8 mouse cellular contexts compared by ENCODE assay signal in the genomic region with DNA sequence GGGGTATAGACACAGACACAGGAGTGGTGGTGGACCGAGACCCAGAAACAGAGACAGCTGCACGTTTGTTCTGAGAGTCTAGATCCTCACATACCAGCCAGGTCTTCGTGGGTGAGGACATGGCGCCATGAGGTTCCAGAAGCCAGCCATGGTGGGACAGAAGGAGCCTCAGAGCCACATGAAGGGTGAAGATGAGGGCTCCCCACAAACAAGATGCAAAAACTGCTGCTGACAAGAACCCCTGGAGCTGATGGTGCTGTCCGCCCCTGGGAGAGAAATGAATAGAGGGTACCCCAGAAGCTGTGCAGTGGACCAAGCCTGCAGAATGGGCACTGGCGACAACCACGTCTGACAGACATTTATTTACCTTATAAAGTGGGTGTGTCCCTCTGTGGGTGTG. TPM values are rescaled to one million over a fixed set of nuclear protein-coding genes. Genes with fewer than 3 reads are reported as not detected.
DNase-seq lines count a peak whose midpoint lies in the region; ATAC-seq and TF ChIP-seq lines count a peak whose summit lies in the region.

No protein-coding gene starts in this region.

- H3K4me1 ChIP-seq in kidney, embryonic 15.5 days, result peaks cover 38% of the 10 kb centered on the region
- peaks cover 9% of the 10 kb centered on the region; the same call in 1 of the 2 replicates for H3K4me1 ChIP-seq in kidney, adult 2 months (ENCODE audit: control insufficient read depth, insufficient read depth, low read length)
- peaks cover 36% of the 10 kb centered on the region for H3K4me1 ChIP-seq in embryonic facial prominence, embryonic 15.5 days
- H3K4me1 ChIP-seq in intestine, embryonic 15.5 days (replicated peaks), result peaks cover 28% of the 10 kb centered on the region
- peaks cover 34% of the 10 kb centered on the region for H3K4me1 ChIP-seq in midbrain, embryonic 16.5 days (ENCODE audit: control insufficient read depth, insufficient read depth, low read length)

- no peak for TF ChIP-seq CTCF in kidney, adult 2 months (conservative IDR thresholded peaks at IDR 0.05; ENCODE audit: insufficient read depth, insufficient read length, low read depth, low read length)

- no peak for TF ChIP-seq POLR2A in kidney, adult 2 months (IDR thresholded peaks at IDR 0.05; ENCODE audit: low read depth, low read length)

- DNase-seq in kidney, adult 2 months, result no peak
- no peak for DNase-seq in adrenal gland, adult (ENCODE audit: inconsistent age in 2 of 2, low spot score in 1 of 2)
- no peak for DNase-seq in spleen, postnatal 10 days (ENCODE audit: low spot score in 2 of 2)
- DNase-seq in spleen, adult 12 weeks (ENCODE audit: low spot score), result no peak

- H3K9me3 ChIP-seq in kidney, embryonic 15.5 days (replicated peaks), result no peaks in the 10 kb centered on the region
- no peaks in the 10 kb centered on the region for H3K9me3 ChIP-seq in embryonic facial prominence, embryonic 15.5 days (replicated peaks)
- no peaks in the 10 kb centered on the region for H3K9me3 ChIP-seq in intestine, embryonic 15.5 days
- no peaks in the 10 kb centered on the region for H3K9me3 ChIP-seq in midbrain, embryonic 16.5 days (replicated peaks; ENCODE audit: control insufficient read depth, low read length, poor library complexity, severe bottlenecking)

- peak overlapping the region; percentile 67 for H3K4me3 ChIP-seq in kidney, embryonic 15.5 days (replicated peaks)
- H3K4me3 ChIP-seq in kidney, adult 2 months (ENCODE audit: insufficient read depth, low read depth, low read length), result no peak overlapping the region
- peak overlapping the region; percentile 53 for H3K4me3 ChIP-seq in embryonic facial prominence, embryonic 15.5 days (replicated peaks)
- H3K4me3 ChIP-seq in intestine, embryonic 15.5 days (replicated peaks), result peak overlapping the region; percentile 59
- H3K4me3 ChIP-seq in midbrain, embryonic 16.5 days (ENCODE audit: low read depth, low read length), result peak overlapping the region; percentile 56

- 66% methylated on average over 7 of the region's 7 CpGs for WGBS in kidney, embryonic 15.5 days
- WGBS in kidney, adult 2 months, result 66% methylated on average over 7 of the region's 7 CpGs
- 60% methylated on average over 7 of the region's 7 CpGs for WGBS in embryonic facial prominence, embryonic 15.5 days
- WGBS in intestine, embryonic 15.5 days, result 55% methylated on average over 7 of the region's 7 CpGs
- 68% methylated on average over 7 of the region's 7 CpGs for WGBS in midbrain, embryonic 16.5 days

- H3K9ac ChIP-seq in kidney, embryonic 15.5 days, result peak overlapping the region; percentile 58
- peak overlapping the region; percentile 43; the same call in 1 of the 2 replicates for H3K9ac ChIP-seq in embryonic facial prominence, embryonic 15.5 days
- peak overlapping the region; percentile 62; the same call in 1 of the 2 replicates for H3K9ac ChIP-seq in intestine, embryonic 15.5 days
- peak overlapping the region; percentile 43 for H3K9ac ChIP-seq in midbrain, embryonic 16.5 days (ENCODE audit: low read depth, low read length)

- no peak for ATAC-seq in kidney, embryonic 15.5 days (replicated peaks; ENCODE audit: low FRiP score)
- ATAC-seq in embryonic facial prominence, embryonic 15.5 days (ENCODE audit: insufficient number of reproducible peaks, low FRiP score, low TSS enrichment, low read depth), result no peak
- ATAC-seq in intestine, embryonic 15.5 days, result no peak
- no peak for ATAC-seq in midbrain, embryonic 16.5 days

- no peaks in the 10 kb centered on the region for H3K27me3 ChIP-seq in kidney, embryonic 15.5 days
- H3K27me3 ChIP-seq in kidney, adult 2 months (replicated peaks; ENCODE audit: control insufficient read depth, insufficient read depth, low read length), result no peaks in the 10 kb centered on the region
- no peaks in the 10 kb centered on the region for H3K27me3 ChIP-seq in embryonic facial prominence, embryonic 15.5 days
- no peaks in the 10 kb centered on the region for H3K27me3 ChIP-seq in intestine, embryonic 15.5 days (replicated peaks)
- H3K27me3 ChIP-seq in midbrain, embryonic 16.5 days (ENCODE audit: control insufficient read depth, insufficient read depth, low read depth, low read length), result no peaks in the 10 kb centered on the region

- H3K36me3 ChIP-seq in kidney, embryonic 15.5 days, result peaks cover 17% of the 10 kb centered on the region
- no peaks in the 10 kb centered on the region for H3K36me3 ChIP-seq in kidney, adult 2 months (ENCODE audit: control insufficient read depth, insufficient read depth, low read length)
- peaks cover 15% of the 10 kb centered on the region for H3K36me3 ChIP-seq in embryonic facial prominence, embryonic 15.5 days
- 0 out of 2 replicates have a peak, but pooled peaks cover 7% of the 10 kb centered on the region for H3K36me3 ChIP-seq in intestine, embryonic 15.5 days
- peaks cover 7% of the 10 kb centered on the region; the same call in 1 of the 2 replicates for H3K36me3 ChIP-seq in midbrain, embryonic 16.5 days (ENCODE audit: control insufficient read depth, insufficient read depth, low read length)

- H3K27ac ChIP-seq in kidney, embryonic 15.5 days, result no peak overlapping the region
- H3K27ac ChIP-seq in kidney, adult 2 months (ENCODE audit: insufficient read depth, low read depth, low read length), result no peak overlapping the region
- peak overlapping the region; percentile 90; the same call in 1 of the 2 replicates for H3K27ac ChIP-seq in embryonic facial prominence, embryonic 15.5 days (replicated peaks)
- H3K27ac ChIP-seq in intestine, embryonic 15.5 days, result peak overlapping the region; percentile 92; the same call in 1 of the 2 replicates
- H3K27ac ChIP-seq in midbrain, embryonic 16.5 days (ENCODE audit: low read length), result peak overlapping the region; percentile 71

- H3K4me2 ChIP-seq in kidney, embryonic 15.5 days, result peak overlapping the region; percentile 84
- H3K4me2 ChIP-seq in embryonic facial prominence, embryonic 15.5 days (replicated peaks), result peak overlapping the region; percentile 78
- H3K4me2 ChIP-seq in intestine, embryonic 15.5 days (replicated peaks), result peak overlapping the region; percentile 92
- peak overlapping the region; percentile 63 for H3K4me2 ChIP-seq in midbrain, embryonic 16.5 days (ENCODE audit: low read length)

RNA-seq across cellular contexts. Expression of gene Cpt1c, which starts 3.5 kb away (rescaled TPM):
- 19.2 and 25.1 TPM in 2 replicates for polyA plus RNA-seq in kidney, embryonic 15.5 days (2015; fragmentation: Nextera tagmentation; extraction: Ambion mirVana)
- polyA plus RNA-seq in kidney, adult 2 months (2012; rRNA removed), result 5.6 and 8.5 TPM in 2 replicates
- polyA plus RNA-seq in embryonic facial prominence, embryonic 15.5 days (2015; fragmentation: Nextera tagmentation; extraction: Ambion mirVana), result 30.0 and 35.8 TPM in 2 replicates
- 16.1 and 16.5 TPM in 2 replicates for polyA plus RNA-seq in intestine, embryonic 15.5 days (2015; fragmentation: Nextera tagmentation; extraction: Ambion mirVana)
- polyA plus RNA-seq in midbrain, embryonic 16.5 days (2015; fragmentation: Nextera tagmentation; extraction: Ambion mirVana), result 58.4 and 63.1 TPM in 2 replicates

RNA-seq across cellular contexts. Expression of gene Prmt1, which starts 15.2 kb away (rescaled TPM):
- 704 and 710 TPM in 2 replicates for polyA plus RNA-seq in kidney, embryonic 15.5 days (2015; fragmentation: Nextera tagmentation; extraction: Ambion mirVana)
- 89.9 and 95.4 TPM in 2 replicates for polyA plus RNA-seq in kidney, adult 2 months (2012; rRNA removed)
- polyA plus RNA-seq in embryonic facial prominence, embryonic 15.5 days (2015; fragmentation: Nextera tagmentation; extraction: Ambion mirVana), result 455 and 479 TPM in 2 replicates
- polyA plus RNA-seq in intestine, embryonic 15.5 days (2015; fragmentation: Nextera tagmentation; extraction: Ambion mirVana), result 449 and 456 TPM in 2 replicates
- polyA plus RNA-seq in midbrain, embryonic 16.5 days (2015; fragmentation: Nextera tagmentation; extraction: Ambion mirVana), result 671 and 697 TPM in 2 replicates

RNA-seq across cellular contexts. Expression of gene Irf3, which starts 26.3 kb away (rescaled TPM):
- polyA plus RNA-seq in kidney, embryonic 15.5 days (2015; fragmentation: Nextera tagmentation; extraction: Ambion mirVana), result 86.4 and 90.4 TPM in 2 replicates
- polyA plus RNA-seq in kidney, adult 2 months (2012; rRNA removed), result 105 and 107 TPM in 2 replicates
- polyA plus RNA-seq in embryonic facial prominence, embryonic 15.5 days (2015; fragmentation: Nextera tagmentation; extraction: Ambion mirVana), result 109 and 110 TPM in 2 replicates
- polyA plus RNA-seq in intestine, embryonic 15.5 days (2015; fragmentation: Nextera tagmentation; extraction: Ambion mirVana), result 89.9 and 99.6 TPM in 2 replicates
- 52.3 and 53.6 TPM in 2 replicates for polyA plus RNA-seq in midbrain, embryonic 16.5 days (2015; fragmentation: Nextera tagmentation; extraction: Ambion mirVana)

RNA-seq across cellular contexts. Expression of gene Bcl2l12, which starts 27.4 kb away (rescaled TPM):
- polyA plus RNA-seq in kidney, embryonic 15.5 days (2015; fragmentation: Nextera tagmentation; extraction: Ambion mirVana), result 60.7 and 66.5 TPM in 2 replicates
- polyA plus RNA-seq in kidney, adult 2 months (2012; rRNA removed), result 20.0 and 21.4 TPM in 2 replicates
- 59.1 and 67.7 TPM in 2 replicates for polyA plus RNA-seq in embryonic facial prominence, embryonic 15.5 days (2015; fragmentation: Nextera tagmentation; extraction: Ambion mirVana)
- polyA plus RNA-seq in intestine, embryonic 15.5 days (2015; fragmentation: Nextera tagmentation; extraction: Ambion mirVana), result 37.3 and 43.6 TPM in 2 replicates
- 7.0 and 8.3 TPM in 2 replicates for polyA plus RNA-seq in midbrain, embryonic 16.5 days (2015; fragmentation: Nextera tagmentation; extraction: Ambion mirVana)

RNA-seq across cellular contexts. Expression of gene Tsks, which starts 28.1 kb away (rescaled TPM):
- 0.14 TPM in 2 replicates for polyA plus RNA-seq in kidney, embryonic 15.5 days (2015; fragmentation: Nextera tagmentation; extraction: Ambion mirVana)
- polyA plus RNA-seq in kidney, adult 2 months (2012; rRNA removed), result 0.11 and 0.65 TPM in 2 replicates
- polyA plus RNA-seq in embryonic facial prominence, embryonic 15.5 days (2015; fragmentation: Nextera tagmentation; extraction: Ambion mirVana), result 0.23 TPM in 1 of 2 replicates, not detected in the other
- polyA plus RNA-seq in intestine, embryonic 15.5 days (2015; fragmentation: Nextera tagmentation; extraction: Ambion mirVana), result 0.14 TPM in 1 of 2 replicates, not detected in the other
- 0.10 and 0.25 TPM in 2 replicates for polyA plus RNA-seq in midbrain, embryonic 16.5 days (2015; fragmentation: Nextera tagmentation; extraction: Ambion mirVana)

Comparison
In these comparisons a context has a peak if more than half of its experiments do, and no peak if none do; other contexts are left out.
1. H3K27ac ChIP-seq: peak in embryonic facial prominence, embryonic 15.5 days (single experiment), intestine, embryonic 15.5 days (single experiment) and midbrain, embryonic 16.5 days (single experiment); none in kidney, embryonic 15.5 days (single experiment) and kidney, adult 2 months (single experiment).
2. Peak in every context shown above with its lines, with median percentiles within 50 percentile points of each other: H3K4me2 ChIP-seq and H3K9ac ChIP-seq.